Mouse (Mus musculus): ENCODE results near the gene Grhl3.
A peak's percentile ranks its signal among the peaks of the same experiment; 100 is the strongest.
"Not testable (repeated sequence)": the region's sequence is repeated elsewhere in the genome, so short reads cannot be mapped to it uniquely, and the experiment has no call there.

The Grhl3 gene

DNA sequence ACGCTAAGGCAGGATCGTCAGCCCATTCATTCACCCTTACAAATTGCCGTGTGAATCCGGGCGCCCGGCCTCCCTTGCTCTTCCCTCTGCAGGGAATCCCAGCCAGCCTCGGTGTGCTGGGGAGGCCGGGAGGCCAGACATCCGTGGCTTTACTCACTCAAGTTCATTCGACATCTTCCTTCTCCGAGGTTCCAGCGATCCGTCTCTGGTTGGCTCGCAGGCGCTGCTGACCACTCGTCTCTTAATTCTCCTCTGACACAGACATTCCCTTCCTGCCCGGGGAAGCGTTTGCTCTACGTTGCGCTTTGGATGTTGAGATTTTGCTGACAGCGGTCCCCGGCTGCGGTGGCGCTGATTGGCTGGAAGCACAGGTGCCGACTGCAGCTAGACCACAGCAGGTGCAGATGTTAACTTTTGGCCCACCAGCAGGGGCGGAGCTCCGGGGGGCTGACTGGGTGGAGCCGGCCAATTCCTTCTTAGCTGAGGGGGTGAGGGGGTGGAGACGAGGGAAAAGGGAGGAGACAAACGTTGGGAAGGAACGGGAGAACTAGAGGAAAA lies at the start of gene Grhl3:
TSS of gene Grhl3 (minus strand) at position 380 of the 558 bp plus-strand sequence.
- peak; percentile 53 for DNase-seq (ENCODE audit: extremely low spot score, low spot score)

DNA sequence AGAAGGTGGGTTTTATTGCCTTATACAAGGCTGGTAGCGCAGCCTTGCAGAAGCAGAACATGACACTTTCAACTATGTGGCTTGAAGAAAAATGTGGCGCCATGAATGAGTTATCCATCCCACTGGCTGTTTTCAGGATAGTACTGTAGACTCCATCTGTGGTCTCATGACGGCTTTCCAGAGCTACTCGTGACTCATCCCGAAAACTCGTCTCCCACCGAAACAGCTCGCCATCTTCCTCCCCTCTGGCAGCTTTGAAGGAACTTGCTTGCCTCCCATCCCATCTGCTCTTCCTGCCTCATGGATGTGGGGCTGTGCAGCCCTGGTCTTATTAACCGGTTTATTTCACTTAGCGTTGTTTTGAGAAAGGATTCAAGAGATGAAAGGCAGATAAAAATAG lies 48.9 kb upstream of the Grhl3 start:
- DNase-seq (ENCODE audit: extremely low spot score, low spot score): no peak

GRCm38 (mm10) chr4:135620461-135620860 lies 47.0 kb upstream of the Grhl3 start:
- DNase-seq (ENCODE audit: extremely low spot score, low spot score): no peak

GRCm38 (mm10) chr4:135617783-135618470 lies 44.5 kb upstream of the Grhl3 start:
- no peak for DNase-seq (ENCODE audit: extremely low spot score, low spot score)

DNA sequence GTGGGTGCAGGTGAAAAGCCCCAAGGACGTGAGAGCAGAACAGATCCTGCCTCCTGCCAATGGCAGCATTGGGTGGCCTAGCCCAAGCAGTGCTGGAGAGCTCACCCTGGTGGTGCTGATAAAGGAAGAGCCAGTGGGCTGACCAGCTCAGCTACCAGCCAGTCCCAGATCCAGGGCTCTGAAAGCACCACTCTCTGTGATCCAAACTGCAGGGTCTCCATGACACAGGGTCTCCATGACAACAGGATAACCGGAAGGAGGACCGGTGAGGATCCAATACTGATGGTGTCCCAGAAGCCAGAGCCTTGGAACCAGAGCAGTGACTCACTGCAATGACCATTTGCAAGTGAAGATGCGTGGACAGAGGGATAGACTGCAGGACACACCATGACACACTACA lies 43.6 kb upstream of the Grhl3 start:
- DNase-seq (ENCODE audit: extremely low spot score, low spot score): no peak

DNA sequence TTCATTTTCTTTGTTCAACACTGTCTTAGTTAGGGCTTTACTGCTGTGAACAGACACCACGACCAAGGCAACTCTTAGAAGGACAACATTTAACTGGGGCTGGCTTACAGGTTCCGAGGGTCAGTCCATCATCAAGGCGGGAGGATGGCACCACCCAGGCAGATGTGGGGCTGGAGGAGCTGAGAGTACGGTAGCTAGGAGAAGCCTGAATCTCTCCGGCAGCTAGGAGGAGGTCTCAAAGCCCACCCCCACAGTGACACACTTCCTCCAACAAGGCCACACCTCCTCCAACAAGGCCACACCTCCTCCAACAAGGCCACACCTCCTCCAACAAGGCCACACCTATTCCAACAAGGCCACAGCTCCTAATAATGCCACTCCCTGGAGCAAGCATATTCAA lies 41.9 kb upstream of the Grhl3 start:
- not testable (repeated sequence) for DNase-seq (ENCODE audit: extremely low spot score, low spot score)

- DNase-seq (ENCODE audit: extremely low spot score, low spot score): no peak
Observed at GRCm38 (mm10) chr4:135609986-135610385, 36.6 kb upstream of the Grhl3 start.

- DNase-seq (ENCODE audit: extremely low spot score, low spot score): no peak
Observed at GRCm38 (mm10) chr4:135607979-135608885, 34.8 kb upstream of the Grhl3 start.

- no peak for DNase-seq (ENCODE audit: extremely low spot score, low spot score)
Observed at GRCm38 (mm10) chr4:135606271-135606670, 32.8 kb upstream of the Grhl3 start.

DNA sequence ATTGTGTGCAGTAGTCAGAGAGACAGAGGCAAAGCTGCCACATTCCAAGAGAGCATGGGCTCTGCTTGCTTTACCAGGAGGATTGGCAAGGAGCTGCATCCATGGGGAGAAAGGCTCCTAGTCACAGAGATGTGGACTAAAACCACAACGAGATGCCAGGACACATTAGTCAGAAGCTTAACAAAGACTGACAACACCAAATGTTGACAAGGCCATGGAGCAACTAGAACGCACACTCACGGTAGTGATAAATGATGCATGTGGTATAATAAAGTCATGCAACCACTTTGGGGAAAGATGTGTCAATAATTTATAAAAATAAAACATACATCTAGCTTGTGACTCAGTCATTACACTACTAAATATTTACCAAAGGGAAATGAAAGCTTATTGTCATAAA lies 28.1 kb upstream of the Grhl3 start:
- no peak for DNase-seq (ENCODE audit: extremely low spot score, low spot score)

DNA sequence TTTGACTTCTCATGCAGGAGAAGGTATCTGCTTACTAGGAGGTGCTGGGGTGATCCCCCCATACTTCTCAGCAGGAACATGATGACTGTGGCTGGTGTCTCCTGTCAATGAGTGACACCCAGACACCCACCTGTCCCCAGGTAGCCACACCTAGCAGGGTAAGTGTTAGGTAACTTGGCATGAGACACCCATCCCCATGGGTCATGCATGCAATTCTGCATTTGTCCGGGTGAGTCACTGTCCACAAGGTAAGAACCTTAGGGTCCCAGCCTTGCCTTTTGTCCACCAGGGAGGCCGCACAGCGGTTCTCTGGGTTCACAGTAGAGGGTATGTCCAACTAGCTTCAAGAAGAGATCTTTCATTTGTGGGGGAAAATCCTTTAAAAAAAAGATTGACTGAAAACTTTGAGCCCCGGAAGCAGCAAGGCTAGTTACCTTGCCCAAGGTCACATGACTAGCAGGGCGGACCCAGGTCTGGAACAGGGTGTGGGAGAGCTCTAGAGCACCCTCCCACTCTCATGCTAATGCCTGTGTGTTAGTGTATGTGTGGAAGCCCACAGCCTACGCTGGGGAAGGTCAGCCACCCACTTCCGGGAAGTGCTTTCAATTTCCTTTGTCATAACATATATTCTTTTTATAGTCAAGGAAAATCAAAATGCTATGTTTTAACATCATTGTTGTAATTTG lies 26.2 kb upstream of the Grhl3 start:
- no peak for DNase-seq (ENCODE audit: extremely low spot score, low spot score)

DNA sequence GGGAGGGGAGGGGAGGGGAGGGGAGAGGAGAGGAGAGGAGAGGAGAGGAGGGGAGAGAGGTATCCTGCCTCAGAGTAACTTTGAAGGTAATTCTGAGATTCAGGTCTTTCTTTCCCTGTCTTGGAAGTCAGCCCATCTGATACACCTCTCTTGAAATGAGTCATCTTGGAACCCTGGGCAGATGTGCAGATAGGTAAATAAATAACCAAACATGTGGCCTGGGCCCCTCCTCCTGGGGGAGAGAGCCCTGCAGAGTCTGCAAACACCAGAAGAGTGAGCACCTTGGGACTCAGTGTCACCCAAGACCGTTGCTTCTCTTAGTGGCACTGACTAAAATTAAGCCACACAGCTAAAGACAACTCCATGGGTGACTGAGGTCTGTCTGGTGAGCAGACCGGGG lies 25.6 kb upstream of the Grhl3 start:
- DNase-seq (ENCODE audit: extremely low spot score, low spot score): no peak

GRCm38 (mm10) chr4:135597571-135597970 lies 24.1 kb upstream of the Grhl3 start:
- DNase-seq (ENCODE audit: extremely low spot score, low spot score): no peak

- DNase-seq (ENCODE audit: extremely low spot score, low spot score): no peak
Observed at GRCm38 (mm10) chr4:135595943-135596342, 22.5 kb upstream of the Grhl3 start.

DNA sequence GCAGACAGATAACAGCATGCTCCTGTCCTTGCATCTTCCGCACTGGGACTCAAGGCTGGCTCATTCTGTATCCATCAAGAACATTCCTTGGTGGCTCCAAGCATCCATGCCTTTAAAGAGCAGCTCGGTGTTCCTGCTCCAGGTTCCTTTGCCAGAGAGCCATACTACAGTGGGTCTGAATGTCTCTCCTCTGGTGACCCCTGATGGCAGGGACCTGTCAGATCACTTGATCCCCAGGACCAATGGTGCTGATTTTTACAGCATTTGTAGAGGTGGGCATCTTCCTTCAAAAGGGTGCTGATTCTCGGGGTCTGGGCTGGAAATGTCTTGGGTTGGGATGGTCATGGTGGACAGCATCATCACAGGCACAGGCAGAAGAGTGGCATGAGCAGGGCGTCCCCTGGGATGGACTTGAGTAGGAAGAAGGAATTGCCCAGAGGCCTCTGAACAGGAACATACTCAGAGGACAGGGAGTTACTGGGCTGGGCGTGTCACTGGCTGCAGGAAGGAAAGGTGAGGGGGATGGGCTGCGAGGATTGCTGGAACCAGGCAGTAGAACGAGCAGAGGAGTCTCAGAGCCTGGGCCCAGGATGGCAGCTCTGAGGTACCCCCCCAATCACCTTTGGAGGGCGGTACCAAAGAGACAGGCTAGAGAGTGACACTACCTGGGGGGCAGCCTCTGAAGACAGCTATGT lies 18.3 kb upstream of the Grhl3 start:
- no peak for DNase-seq (ENCODE audit: extremely low spot score, low spot score)

GRCm38 (mm10) chr4:135591086-135591485 lies 17.7 kb upstream of the Grhl3 start:
- DNase-seq (ENCODE audit: extremely low spot score, low spot score): no peak

DNA sequence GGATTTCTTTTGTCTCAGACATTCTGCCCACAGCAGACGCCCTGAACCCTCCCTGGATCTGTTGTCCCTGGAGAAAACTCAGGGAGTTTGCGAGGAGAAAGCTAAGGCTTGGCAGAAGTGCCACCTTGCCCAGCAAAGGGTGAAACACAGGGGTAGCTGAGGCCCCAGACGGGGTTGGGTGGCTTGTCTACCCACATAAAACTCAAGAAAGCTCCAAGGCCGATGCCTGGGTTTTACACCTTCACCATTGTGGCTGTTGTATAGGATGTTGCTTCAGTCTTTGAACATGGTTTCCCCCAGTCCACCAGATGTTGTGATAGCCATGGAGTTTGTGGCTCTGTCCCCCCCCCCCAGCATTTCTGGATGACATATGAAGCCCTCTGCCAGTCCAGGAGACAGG lies 11.4 kb upstream of the Grhl3 start:
- DNase-seq (ENCODE audit: extremely low spot score, low spot score): no peak

- no peak for DNase-seq (ENCODE audit: extremely low spot score, low spot score)
Observed at GRCm38 (mm10) chr4:135581222-135581910, 7.9 kb upstream of the Grhl3 start.

GRCm38 (mm10) chr4:135579695-135580094 lies 6.3 kb upstream of the Grhl3 start:
- no peak for DNase-seq (ENCODE audit: extremely low spot score, low spot score)

DNA sequence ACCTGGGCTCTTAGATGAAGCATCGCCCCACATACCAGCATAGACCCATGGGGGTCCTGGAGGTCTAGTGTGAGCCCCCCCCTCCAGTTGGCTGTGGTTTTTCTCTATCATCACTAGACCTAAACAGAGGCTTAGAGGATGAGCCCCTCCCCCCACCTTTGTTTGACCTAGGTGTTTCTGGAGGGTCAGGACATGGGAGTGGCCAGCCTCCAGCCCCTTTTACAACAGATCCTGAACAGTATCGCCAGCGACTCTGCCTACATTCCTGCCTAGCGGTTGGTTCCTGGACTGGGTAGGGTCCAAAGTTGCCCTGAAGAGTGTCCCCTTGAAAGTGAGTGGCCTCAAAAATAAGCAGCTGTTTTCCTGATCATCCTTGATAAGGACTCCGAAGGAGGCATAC lies 5.1 kb upstream of the Grhl3 start:
- no peak for DNase-seq (ENCODE audit: extremely low spot score, low spot score)

Data from neural tube, embryonic 10.5 days (tissue).